Mouse (Mus musculus) cerebellum, adult 8-10 months (tissue): Measurements from ENCODE around the gene Il12a.
"Not testable (repeated sequence)": the region's sequence is repeated elsewhere in the genome, so short reads cannot be mapped to it uniquely, and the experiment has no call there.

Experiments used
- DNase-seq: peaks from one replicate; pipeline ENCODE4 v3.0.0; 2022

Gene Il12a

DNA sequence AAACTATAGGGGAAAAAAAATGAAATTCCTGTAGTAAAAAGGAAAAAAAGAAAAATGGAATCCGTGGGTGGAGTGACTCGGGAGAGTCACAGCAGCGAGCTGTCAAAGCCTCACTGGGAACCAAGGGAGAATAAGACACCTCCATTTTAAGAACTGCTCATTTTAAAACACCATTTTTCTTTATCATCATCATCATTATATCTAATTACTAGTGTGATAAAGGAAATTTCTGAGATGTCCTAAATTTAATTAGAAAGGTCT lies 53.0 kb downstream of the Il12a start:
- no peak for DNase-seq

DNA sequence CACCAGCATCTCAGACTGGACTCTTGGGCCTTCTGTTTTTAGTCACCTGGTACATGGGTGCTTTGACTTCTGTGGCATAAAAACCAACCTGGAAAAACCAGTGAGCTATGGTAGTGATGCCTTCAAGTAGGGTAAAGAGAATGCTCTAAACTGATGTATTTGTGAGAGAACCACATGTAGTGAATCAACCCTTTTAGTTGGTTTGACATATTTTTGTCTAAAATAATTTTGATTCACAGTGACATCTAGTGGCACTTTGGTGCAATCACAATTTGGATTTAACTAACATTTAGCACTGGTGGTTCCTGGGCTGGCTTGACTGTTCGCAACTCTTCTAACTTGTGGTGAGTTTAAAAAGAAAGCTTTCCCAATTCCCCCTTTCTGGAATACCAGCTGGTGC lies 53.7 kb downstream of the Il12a start:
- no peak for DNase-seq

DNA sequence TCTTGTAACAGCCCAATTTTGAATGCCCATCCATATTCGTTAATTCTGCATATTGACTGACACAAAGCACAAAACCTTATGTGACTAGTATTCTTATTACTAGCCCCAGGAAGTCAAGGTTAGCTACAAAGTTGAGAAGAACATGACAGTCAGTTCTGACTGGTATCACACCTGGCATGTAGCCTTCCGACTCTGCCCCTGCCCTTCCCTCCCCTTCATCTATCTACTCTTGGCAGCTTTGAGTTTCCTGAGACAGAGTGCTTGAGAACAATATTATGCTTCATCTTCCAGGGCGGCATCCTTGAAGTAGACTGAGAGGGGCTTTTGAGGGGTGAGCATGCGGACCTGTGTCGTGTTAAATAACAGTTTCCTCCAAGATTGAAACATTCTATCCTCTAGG lies 54.6 kb downstream of the Il12a start:
- DNase-seq: no peak

DNA sequence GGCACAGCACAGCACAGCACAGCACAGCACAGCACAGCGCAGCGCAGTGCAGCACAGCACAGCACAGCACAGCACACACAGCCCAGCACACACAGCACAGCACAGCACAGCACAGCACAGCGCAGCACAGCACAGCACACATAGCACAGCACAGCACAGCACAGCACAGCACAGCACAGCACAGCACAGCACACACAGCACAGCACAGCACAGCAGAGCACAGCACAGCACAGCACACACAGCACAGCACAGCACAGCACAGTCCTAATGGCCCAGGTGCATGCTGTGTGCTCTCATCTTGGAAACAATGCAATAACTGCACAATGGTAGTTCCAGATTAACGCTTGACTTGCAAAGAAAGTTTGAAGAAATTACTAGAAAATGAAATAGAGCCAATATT lies 55.8 kb downstream of the Il12a start:
- not testable (repeated sequence) for DNase-seq
